Mouse (Mus musculus): ENCODE measurements at regions not wholly inside any gene's neighbourhood (a gene's known extent, or its start where the extent isn't known, plus 50 kb on each side); places are given as distances from the start of the nearest gene placed in this dataset.

GRCm38 (mm10) chr9:63896073-63896807 is 125.6 kb downstream of the Smad6 start:
- no peak for DNase-seq (ENCODE audit: low spot score)

DNA sequence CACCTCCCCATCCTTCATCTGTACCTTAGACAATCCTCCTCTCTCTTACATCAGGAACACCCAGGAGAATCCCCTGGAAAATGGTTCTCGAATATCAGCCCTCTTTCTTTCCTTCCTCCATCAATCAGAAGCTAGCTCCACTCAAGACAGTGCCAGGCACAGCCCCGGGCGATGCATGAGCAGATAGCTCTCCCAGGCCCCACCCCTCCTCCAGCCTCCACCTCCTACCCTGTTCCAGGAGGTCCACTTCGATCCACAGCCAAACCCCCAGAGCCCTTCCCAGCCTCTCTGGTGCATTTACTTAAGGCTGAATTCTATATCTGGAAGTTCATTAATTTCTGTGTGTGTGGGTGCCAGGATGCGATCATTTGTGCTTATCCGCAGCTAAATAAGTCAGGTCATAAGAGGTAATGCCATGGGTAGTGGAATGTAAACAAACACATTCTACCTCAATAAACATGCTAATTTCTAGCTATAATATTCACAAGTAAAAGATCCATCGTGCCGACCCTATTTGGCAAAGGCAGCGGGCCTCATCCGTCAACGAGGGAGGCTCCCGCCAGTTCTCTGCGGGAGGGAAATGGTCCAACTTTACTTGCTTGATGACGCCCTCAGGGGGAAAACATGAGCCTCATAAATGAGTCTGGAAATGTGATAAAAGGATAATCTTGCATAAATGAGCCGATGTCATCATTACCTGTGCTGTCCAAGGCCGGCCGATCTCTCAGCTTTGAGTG is 129.5 kb downstream of the Smad6 start:
- DNase-seq (ENCODE audit: low spot score), result no peak

DNA sequence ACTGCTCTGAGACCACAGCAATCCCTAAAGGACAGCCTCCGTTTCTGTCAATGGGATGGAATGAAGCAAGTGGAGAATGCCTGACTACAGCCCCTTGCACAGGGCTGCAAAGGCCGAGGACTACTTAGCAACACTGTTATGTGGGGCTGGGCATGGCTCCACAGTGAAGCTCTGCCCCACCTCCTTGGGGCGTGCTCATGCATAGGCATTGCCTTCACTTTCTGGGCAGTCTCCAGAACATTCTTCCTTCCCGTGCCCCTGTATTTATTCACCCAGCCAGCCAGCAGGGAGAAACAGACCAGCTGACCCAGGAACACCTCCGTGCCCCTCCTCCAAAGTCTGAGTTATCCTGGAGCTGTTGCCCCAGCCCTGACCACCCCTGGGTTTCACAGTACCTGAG is 131.1 kb downstream of the Smad6 start:
- no peak for DNase-seq (ENCODE audit: low spot score)

DNA sequence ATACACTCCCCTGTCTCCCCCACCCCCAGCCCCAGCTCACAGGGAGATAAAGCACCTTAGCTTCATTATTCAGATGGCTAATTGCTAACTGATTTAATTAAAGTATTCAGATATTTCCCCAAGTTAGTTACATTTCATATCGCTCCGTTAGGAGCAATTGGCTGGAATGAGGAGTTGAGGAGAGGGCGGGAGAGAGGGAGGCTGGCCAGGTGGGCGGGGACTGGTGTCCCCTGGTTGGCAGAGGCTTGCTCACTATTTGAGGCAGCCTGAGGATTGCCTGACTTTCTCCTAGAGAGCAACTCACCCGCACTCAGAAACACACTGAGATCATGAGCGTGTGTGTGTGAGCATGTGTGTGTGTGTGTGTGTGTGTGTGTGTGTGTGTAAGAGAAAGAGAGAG is 131.8 kb upstream of the Smad3 start:
- DNase-seq (ENCODE audit: low spot score), result no peak

GRCm38 (mm10) chr9:63884971-63885370 is 127.2 kb upstream of the Smad3 start:
- no peak for DNase-seq (ENCODE audit: low spot score)

- no peak for DNase-seq (ENCODE audit: low spot score)
Measured at GRCm38 (mm10) chr9:63883738-63884520, 126.1 kb upstream of the Smad3 start.

- no peak for DNase-seq (ENCODE audit: low spot score)
Measured at GRCm38 (mm10) chr9:63881692-63882091, 123.9 kb upstream of the Smad3 start.

- DNase-seq (ENCODE audit: low spot score), result no peak
Measured at GRCm38 (mm10) chr9:63881261-63881563, 123.4 kb upstream of the Smad3 start.

DNA sequence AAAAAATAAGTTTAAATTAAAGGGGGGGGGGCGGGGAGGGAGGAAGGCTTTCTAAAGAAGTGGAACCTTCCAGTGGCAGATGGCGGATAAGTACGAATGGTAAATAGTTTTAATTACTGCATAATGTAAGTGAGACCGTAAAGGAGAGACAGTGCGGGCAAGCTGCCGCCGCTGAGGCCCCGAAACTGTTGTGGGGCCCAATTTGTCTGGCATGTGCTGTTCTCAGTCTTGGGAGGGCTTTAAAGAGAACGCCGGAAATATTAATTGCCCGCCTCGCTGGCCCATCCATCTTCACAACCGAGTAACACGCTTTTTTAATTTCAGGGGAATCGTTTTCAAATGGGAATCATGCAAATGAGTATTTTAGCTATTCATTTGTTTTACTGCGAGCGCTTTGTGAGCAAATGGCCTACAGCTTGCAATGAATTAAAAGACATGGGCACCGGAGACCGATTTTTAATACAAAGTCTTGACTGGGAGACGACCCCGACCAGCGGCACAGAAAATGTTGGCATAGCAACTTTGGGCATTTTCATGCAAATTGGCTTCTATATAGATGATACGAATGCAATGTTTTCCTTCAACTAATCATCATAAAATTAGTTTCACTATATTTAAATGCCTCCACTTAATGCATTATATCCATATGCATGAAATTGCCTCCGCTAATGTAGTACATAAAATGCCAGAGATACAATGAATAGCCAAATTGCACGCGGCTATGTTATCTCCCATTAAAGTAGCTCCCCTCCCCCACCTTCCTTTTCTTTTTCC is 122.9 kb upstream of the Smad3 start:
- no peak for DNase-seq (ENCODE audit: low spot score)

DNA sequence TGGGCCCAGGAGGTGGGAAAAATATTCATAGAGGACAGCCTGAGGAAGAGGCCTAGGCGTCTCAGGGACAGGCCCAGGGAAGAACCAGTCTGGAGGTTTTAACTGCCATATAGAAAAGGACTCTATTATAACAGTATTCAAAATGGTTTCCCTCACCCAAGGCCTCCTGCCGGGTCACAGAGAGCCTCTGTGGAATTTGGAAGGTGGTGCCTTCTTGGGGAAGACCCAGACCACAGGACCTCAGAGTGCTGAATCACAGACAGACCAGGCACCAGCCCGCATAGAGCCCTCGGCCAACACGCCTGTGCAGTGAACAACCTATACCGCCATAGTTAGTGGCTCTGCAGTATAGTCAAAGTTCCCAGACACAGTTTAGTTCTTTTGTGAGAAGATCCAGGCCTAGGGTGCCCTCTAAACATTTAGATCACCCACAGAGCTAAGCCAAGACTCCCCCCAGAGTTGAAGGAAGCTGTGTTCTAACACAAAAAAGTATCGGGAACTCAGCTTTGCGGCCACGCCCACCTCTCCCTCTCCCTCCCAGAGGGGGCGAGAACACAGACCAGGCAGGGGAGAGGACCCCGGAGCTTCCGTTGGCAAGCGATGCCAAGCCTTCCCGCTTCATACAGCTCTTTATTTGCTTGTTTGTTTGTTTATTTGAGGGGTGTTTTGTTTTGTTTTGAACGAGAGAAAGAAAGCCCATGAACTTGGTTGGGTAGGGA is 122.1 kb upstream of the Smad3 start:
- no peak for DNase-seq (ENCODE audit: low spot score)

DNA sequence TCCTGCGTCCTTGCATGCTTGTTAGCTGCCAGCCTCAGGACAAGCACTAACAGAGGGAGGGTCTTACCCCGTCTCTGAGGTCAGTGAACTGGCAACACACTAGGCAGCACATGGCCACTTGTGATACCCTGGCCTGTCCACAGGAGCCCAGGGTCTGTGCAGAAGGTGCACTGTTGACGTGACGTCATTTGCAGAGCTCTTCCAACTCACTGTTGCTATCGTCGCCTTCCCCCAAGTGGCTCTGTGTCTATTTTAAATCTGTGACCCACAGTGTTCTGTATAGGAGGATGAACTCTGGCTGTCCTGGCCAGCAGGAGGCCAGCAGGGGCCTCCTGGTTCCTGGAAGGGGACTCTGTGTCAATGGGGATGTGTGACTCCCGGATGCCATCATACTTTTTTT is 120.1 kb upstream of the Smad3 start:
- DNase-seq (ENCODE audit: low spot score), result no peak

- no peak for DNase-seq (ENCODE audit: low spot score)
Measured at GRCm38 (mm10) chr9:63876886-63877285, 119.1 kb upstream of the Smad3 start.

DNA sequence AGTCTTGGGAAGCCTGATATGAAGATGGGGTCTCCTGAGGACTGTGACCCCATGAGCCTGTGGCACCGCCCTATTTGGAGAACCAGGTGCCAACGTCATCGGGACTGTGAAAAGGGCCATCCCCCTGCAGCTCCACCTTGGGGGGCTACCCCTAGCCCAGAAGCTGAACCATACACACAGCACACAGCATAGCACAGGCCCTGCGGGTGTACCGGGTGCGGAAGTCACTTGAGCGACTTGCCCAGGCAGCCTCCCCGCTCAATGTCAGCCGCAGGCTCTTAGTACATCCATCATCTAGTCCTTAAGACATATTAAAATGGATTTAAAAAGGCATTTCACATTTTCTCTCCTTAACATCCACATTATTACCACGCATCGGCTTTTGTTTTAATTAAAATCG is 118.2 kb upstream of the Smad3 start:
- DNase-seq (ENCODE audit: low spot score), result no peak

- DNase-seq (ENCODE audit: low spot score), result no peak
Measured at GRCm38 (mm10) chr9:63875193-63875592, 117.4 kb upstream of the Smad3 start.

- DNase-seq (ENCODE audit: low spot score), result no peak
Measured at GRCm38 (mm10) chr9:63864350-63864749, 106.6 kb upstream of the Smad3 start.

- DNase-seq (ENCODE audit: low spot score), result no peak
Measured at GRCm38 (mm10) chr9:63863328-63863727, 105.5 kb upstream of the Smad3 start.

DNA sequence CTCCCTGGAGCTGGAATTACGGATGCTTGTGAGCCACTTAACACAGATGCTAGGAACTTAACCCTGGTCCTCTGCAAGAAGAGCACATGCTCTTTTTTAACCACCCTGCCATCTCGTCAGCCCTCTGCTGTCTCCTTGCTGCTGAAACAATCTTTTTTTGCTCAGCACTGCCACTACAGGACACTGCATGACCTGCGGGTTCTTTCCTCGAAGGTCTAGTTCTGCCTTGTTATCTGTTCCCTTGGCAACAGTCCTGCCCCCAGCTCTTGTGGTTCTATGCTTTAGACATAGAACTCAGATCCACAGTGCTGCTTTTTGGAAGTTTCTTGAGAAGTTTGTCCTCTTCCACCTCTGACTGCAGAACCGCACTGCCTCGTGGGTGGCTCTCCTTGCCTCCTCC is 104.6 kb upstream of the Smad3 start:
- DNase-seq (ENCODE audit: low spot score), result no peak

- no peak for DNase-seq (ENCODE audit: low spot score)
Measured at GRCm38 (mm10) chr9:63861418-63861817, 103.6 kb upstream of the Smad3 start.

- DNase-seq (ENCODE audit: low spot score), result no peak
Measured at GRCm38 (mm10) chr9:63860196-63860595, 102.4 kb upstream of the Smad3 start.

DNA sequence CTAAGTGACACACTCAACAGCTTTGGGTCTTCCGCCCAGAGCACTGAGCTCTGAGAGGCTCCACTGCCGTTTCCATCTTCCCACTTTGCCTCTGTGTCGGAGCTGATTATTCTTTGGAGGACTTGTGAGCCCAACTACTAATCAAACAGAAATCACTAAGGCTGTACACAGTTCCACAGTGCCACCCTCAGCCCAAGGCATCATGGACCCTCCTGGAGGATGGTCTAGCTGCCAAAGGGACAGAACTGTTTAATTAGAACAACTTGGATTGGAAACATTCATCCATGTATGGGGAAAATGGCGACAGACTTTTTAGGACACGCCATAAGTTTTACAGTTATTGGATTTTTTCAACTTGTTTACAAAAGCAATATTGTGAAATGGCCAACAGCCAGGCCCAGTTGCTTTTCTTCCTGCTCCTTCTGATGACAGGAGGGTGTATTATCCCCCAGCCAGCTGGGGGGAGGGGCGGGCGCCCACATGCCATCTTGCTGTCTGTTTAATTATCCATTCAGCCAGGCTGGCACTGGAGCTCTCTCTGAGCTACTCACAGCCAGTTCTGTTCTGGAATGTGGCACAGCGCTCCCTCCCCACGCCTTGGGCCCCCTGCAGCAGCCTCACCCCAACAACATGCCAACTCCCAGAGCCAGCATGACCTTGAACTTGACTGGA is 98.4 kb upstream of the Smad3 start:
- no peak for DNase-seq (ENCODE audit: low spot score)

DNA sequence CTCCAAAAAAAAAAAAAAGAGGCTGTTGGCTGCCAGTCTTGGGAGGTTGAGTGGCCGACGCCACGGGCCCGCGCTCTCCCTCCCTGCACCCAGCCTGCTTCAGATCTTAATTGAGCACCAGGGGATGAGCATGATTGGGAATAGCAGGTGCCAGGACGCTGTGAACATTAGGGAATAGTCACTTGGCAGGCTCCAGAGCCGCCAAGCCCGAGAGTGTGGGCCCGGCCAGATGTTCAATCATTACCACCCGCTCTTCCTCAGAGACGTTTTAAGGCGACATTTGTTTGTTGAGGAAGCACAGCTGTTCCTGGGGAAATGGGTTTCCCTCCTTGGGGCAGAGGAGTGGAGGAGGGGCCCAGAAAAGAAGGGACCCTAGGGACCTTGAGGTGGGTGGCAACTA is 94.0 kb upstream of the Smad3 start:
- no peak for DNase-seq (ENCODE audit: low spot score)
